Mouse (Mus musculus) ZHBTc4 (cell line): ENCODE measurements around the gene Cyp2c38.

ENCODE experiments used
- DNase-seq: peaks from one replicate; pipeline ENCODE4 v3.0.0-alpha.2; 2011; ENCODE audit warnings: low read depth, low spot score

Gene Cyp2c38

DNA sequence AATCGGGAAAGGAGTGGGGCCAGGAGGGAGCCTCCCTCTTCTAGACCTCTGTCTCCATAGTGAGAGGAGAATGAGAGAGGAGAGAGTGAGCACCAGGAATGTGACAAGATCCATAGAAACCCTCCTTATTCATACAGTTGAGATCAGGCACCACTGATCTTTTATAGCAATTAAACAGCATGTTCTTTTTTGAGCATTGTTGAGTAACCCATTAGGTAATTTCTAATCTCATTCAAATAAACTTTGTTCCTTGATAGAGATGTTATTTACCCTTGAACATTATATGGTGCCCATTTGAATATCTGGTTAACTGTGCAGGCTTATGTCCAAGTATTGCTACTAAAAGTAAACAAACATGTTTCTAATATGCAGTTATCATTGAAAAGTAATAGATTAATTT is at the start of gene Cyp2c38:
Cyp2c38 (minus strand) TSS at position 135 of the 400 bp plus-strand sequence.
- DNase-seq = no peak

DNA sequence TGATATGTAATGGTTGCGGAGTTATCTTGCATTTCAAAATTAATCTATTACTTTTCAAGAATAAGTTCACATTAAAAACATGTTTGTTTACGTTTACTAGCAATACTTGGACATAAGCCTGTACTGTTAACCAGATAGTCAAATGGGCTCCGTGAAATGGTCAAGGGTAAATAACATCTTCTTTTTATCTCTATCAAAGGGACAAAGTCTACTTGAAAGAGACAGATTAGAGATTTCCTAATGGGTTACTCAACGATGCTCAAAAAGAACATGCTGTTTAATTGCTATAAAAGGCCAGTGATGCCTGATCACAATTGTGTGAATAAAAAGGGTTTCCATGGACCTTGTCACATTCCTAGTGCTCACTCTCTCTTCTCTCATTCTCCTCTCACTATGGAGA is 47.7 kb upstream of the Cyp2c38 start, which contains the start of gene Cyp2c39:
Cyp2c39 (plus strand) TSS at position 329 of the 400 bp plus-strand sequence.
- DNase-seq = no peak

DNA sequence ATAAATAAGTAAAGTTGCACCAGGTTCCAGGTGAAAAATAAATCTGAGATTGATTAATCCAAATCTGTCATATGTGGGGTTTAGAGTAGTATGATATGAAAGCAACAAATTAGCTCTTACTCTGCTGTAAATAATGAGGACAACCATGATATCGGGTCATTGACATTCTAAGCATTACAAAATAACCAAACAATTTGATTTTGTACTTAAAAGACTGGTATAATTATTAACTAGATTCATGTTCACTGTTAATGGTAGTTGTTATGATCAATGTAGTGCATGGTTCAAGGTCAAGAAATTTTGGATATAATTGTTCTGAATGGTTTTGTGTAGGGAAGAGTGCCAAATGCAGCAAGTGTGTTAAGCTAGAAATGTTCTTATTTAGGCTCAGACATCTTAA is 46.7 kb upstream of the Cyp2c38 start:
- DNase-seq = no peak

DNA sequence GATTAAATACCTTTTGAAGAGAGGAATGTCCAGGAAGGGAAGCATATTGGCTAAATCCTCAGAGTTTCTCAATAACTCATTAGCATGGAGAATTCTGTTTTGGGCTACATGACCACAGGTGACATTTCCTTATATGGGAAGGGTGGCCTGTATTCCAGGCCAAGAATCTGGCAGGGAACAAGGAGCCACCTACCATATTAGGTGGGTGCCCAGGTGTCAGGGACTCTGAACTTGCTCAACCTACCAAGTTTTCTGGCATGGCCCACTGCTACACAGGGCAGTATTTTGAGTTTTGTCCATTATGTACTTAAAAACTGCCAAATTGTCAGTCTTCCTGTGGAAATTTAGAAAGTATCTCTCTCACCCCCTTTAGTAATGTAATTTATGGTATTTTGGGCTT is 43.5 kb upstream of the Cyp2c38 start:
- no peak for DNase-seq

DNA sequence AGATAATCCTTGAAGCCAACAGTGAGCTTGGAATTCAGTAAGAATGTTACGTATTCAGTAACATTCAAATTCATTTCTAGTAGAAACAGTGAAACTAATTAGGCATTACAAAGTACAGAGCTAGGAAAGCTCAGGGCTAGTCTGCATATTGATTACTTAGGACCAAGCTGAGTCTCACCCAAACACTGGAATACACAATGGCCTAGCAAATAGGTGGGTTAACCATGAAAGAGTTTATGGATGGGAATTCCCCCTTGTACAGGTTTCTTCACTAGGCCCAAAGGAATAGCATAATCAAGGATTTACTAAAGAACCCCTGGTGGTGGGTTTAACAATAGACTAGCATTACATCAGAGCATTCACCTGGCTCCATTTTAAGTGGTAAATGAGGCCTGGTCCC is 21.1 kb upstream of the Cyp2c38 start:
- DNase-seq = peak; percentile 77

DNA sequence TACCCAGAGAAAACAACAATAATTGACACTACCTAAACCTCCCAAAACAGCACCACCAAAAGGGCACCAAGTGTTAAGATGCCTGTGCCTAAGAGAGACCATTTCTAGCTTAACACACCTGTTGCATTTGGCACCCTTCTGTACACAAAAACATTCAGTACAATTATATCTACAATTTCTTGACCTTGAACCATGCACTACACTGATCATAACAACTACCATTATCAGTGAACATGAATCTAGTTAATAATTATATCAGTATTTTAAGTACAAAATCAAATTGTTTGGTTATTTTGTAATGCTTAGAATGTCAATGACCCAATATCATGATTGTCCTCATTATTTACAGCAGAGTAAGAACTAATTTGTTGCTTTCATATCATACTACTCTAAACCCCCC is 1.0 kb upstream of the Cyp2c38 start:
- DNase-seq = no peak
